Mouse (Mus musculus) hindbrain, embryonic 15.5 days (tissue): ENCODE measurements around the gene Olfm3. TPM values are rescaled to one million over a fixed set of nuclear protein-coding genes. Genes with fewer than 3 reads are reported as not detected.

Experiments
- ATAC-seq: fragments of 200-750 bp; cut with Nextera tagmentation; 2 replicates; pipeline ENCODE4 v1.8.0; 2017; ENCODE audit warnings: low read depth, moderate number of reproducible peaks, moderate TSS enrichment; ENCODE audit not compliant: low FRiP score
- H3K27ac ChIP-seq: fragments of 300-500 bp; sonication (generic); replicated peaks from 2 replicates; pipeline ENCODE4 v1.5.1; 2015; ENCODE audit warnings: mild to moderate bottlenecking, inconsistent platforms
- H3K27me3 ChIP-seq: fragments of 300-500 bp; sonication (generic); 2 replicates; pipeline ENCODE4 v1.6.1; 2015; ENCODE audit warnings: control low read depth, inconsistent platforms
- H3K36me3 ChIP-seq: fragments of 300-500 bp; sonication (generic); 2 replicates; pipeline ENCODE4 v1.6.1; 2015; ENCODE audit warnings: control low read depth, inconsistent platforms
- H3K4me1 ChIP-seq: fragments of 300-500 bp; sonication (generic); replicated peaks from 2 replicates; pipeline ENCODE4 v1.6.1; 2015; ENCODE audit warnings: control low read depth, inconsistent platforms
- H3K4me2 ChIP-seq: fragments of 300-500 bp; sonication (generic); 2 replicates; pipeline ENCODE4 v1.6.1; 2015; ENCODE audit warnings: moderate library complexity, mild to moderate bottlenecking, inconsistent platforms
- H3K4me3 ChIP-seq: fragments of 300-500 bp; sonication (generic); 2 replicates; pipeline ENCODE4 v1.5.1; 2015; ENCODE audit warnings: mild to moderate bottlenecking, inconsistent platforms
- H3K9ac ChIP-seq: fragments of 300-500 bp; sonication (generic); 2 replicates; pipeline ENCODE4 v1.6.1; 2015; ENCODE audit warnings: inconsistent platforms
- H3K9me3 ChIP-seq: fragments of 300-500 bp; sonication (generic); 2 replicates; pipeline ENCODE4 v1.6.1; 2016; ENCODE audit warnings: control low read depth, inconsistent platforms
- WGBS: fragments of 180-500 bp; shearing (Covaris S2); methylation state at CpG from one replicate; pipeline ENCODE4 v1.1.7; 2015; 5-methylcytosine and 5-hydroxymethylcytosine counted together
- polyA plus RNA-seq: library from polyadenylated mRNA; unstranded; fragments of >200 nt; fragmentation: Nextera tagmentation; extraction: Ambion mirVana; gene quantifications from 2 replicates; pipeline ENCODE4 v1.2.1, GENCODE M21; 2015

The Olfm3 gene
- polyA plus RNA-seq, result 17.5 and 18.9 TPM in 2 replicates

- Histone ChIP-seq H3K4me3 (peak within 1 kb of the TSS; percentile 61), H3K36me3 (no peaks in the 10 kb centered on the region), H3K27ac (peak within 1 kb of the TSS; percentile 63), H3K9me3 (no peaks in the 10 kb centered on the region), H3K4me1 (no peaks in the 10 kb centered on the region; the same call in 1 of the 2 replicates), H3K4me2 (peak within 1 kb of the TSS; percentile 87), H3K27me3 (no peaks in the 10 kb centered on the region), H3K9ac (peak within 1 kb of the TSS; percentile 47)
- ATAC-seq, result peak; percentile 87
- WGBS, result 2% methylated on average over 21 of the region's 21 CpGs
Observed at GRCm38 (mm10) chr3:114903924-114904438, at the start of gene Olfm3. Gene Olfm3, plus strand, starts transcription at chr3:114904078.

GRCm38 (mm10) chr3:114889764-114890163, 14.1 kb upstream of the Olfm3 start:
- no peak overlapping the region for H3K4me2 ChIP-seq
- ATAC-seq, result no peak
- H3K36me3 ChIP-seq, result no peaks in the 10 kb centered on the region
- no peaks in the 10 kb centered on the region for H3K9me3 ChIP-seq
- H3K9ac ChIP-seq, result no peak overlapping the region
- H3K27me3 ChIP-seq, result no peaks in the 10 kb centered on the region
- WGBS, result 88% methylated on average over 3 of the region's 3 CpGs
- H3K4me1 ChIP-seq, result no peaks in the 10 kb centered on the region
- no peak overlapping the region for H3K4me3 ChIP-seq
- H3K27ac ChIP-seq, result no peak overlapping the region

GRCm38 (mm10) chr3:114904633-114905423, 950 bp downstream of the Olfm3 start:
- Histone ChIP-seq H3K4me3 (peak overlapping the region; percentile 61), H3K9me3 (no peaks in the 10 kb centered on the region), H3K4me1 (no peaks in the 10 kb centered on the region; the same call in 1 of the 2 replicates), H3K27ac (peak overlapping the region; percentile 63), H3K27me3 (no peaks in the 10 kb centered on the region), H3K9ac (peak overlapping the region; percentile 47), H3K4me2 (peak overlapping the region; percentile 87), H3K36me3 (no peaks in the 10 kb centered on the region)
- WGBS, result 12% methylated on average over 16 of the region's 16 CpGs
- ATAC-seq, result peak; percentile 79

- H3K4me2 ChIP-seq, result no peak overlapping the region
- no peak overlapping the region for H3K9ac ChIP-seq
- H3K4me3 ChIP-seq, result no peak overlapping the region
- ATAC-seq, result no peak
- H3K27ac ChIP-seq, result no peak overlapping the region
- no peaks in the 10 kb centered on the region for H3K36me3 ChIP-seq
- no peaks in the 10 kb centered on the region for H3K27me3 ChIP-seq
- H3K4me1 ChIP-seq, result no peaks in the 10 kb centered on the region; the same call in 1 of the 2 replicates
- no peaks in the 10 kb centered on the region for H3K9me3 ChIP-seq
Observed at GRCm38 (mm10) chr3:114907537-114907936, 3.7 kb downstream of the Olfm3 start.

- Histone ChIP-seq H3K4me3 (no peak overlapping the region), H3K4me1 (no peaks in the 10 kb centered on the region; the same call in 1 of the 2 replicates), H3K27me3 (no peaks in the 10 kb centered on the region), H3K9me3 (no peaks in the 10 kb centered on the region), H3K4me2 (no peak overlapping the region), H3K27ac (no peak overlapping the region), H3K36me3 (no peaks in the 10 kb centered on the region), H3K9ac (no peak overlapping the region)
- 85% methylated on average over 3 of the region's 3 CpGs for WGBS
- ATAC-seq, result no peak
Observed at GRCm38 (mm10) chr3:114908846-114909245, 5.0 kb downstream of the Olfm3 start.

- WGBS, result 91% methylated on average over 3 of the region's 3 CpGs
- Histone ChIP-seq H3K4me1 (no peaks in the 10 kb centered on the region), H3K9me3 (no peaks in the 10 kb centered on the region), H3K27me3 (no peaks in the 10 kb centered on the region), H3K36me3 (no peaks in the 10 kb centered on the region), H3K4me2 (no peak overlapping the region), H3K9ac (no peak overlapping the region), H3K4me3 (no peak overlapping the region), H3K27ac (no peak overlapping the region)
- no peak for ATAC-seq
Observed at GRCm38 (mm10) chr3:114920102-114920501, 16.2 kb downstream of the Olfm3 start.

GRCm38 (mm10) chr3:114929605-114930004, 25.7 kb downstream of the Olfm3 start:
- H3K4me2 ChIP-seq, result no peak overlapping the region
- H3K9me3 ChIP-seq, result no peaks in the 10 kb centered on the region
- no peaks in the 10 kb centered on the region for H3K4me1 ChIP-seq
- H3K36me3 ChIP-seq, result no peaks in the 10 kb centered on the region
- H3K27me3 ChIP-seq, result no peaks in the 10 kb centered on the region
- no peak overlapping the region for H3K9ac ChIP-seq
- H3K4me3 ChIP-seq, result no peak overlapping the region
- WGBS, result 86% methylated on average over 4 of the region's 4 CpGs
- ATAC-seq, result no peak
- no peak overlapping the region for H3K27ac ChIP-seq

- no peak for ATAC-seq
- Histone ChIP-seq H3K27ac (no peak overlapping the region), H3K27me3 (no peaks in the 10 kb centered on the region), H3K9me3 (no peaks in the 10 kb centered on the region), H3K9ac (no peak overlapping the region), H3K4me1 (no peaks in the 10 kb centered on the region), H3K4me2 (no peak overlapping the region), H3K36me3 (no peaks in the 10 kb centered on the region), H3K4me3 (no peak overlapping the region)
- WGBS, result 83% methylated on average over 2 of the region's 2 CpGs
Observed at GRCm38 (mm10) chr3:114930336-114930735, 26.5 kb downstream of the Olfm3 start.

- no peaks in the 10 kb centered on the region for H3K9me3 ChIP-seq
- WGBS, result 88% methylated on average over 2 of the region's 2 CpGs
- H3K27me3 ChIP-seq, result no peaks in the 10 kb centered on the region
- no peak overlapping the region for H3K9ac ChIP-seq
- no peak overlapping the region for H3K4me2 ChIP-seq
- H3K27ac ChIP-seq, result no peak overlapping the region
- no peaks in the 10 kb centered on the region for H3K36me3 ChIP-seq
- no peak for ATAC-seq
- H3K4me1 ChIP-seq, result no peaks in the 10 kb centered on the region
- H3K4me3 ChIP-seq, result no peak overlapping the region
Observed at GRCm38 (mm10) chr3:114930796-114931195, 26.9 kb downstream of the Olfm3 start.

GRCm38 (mm10) chr3:114932881-114933280, 29.0 kb downstream of the Olfm3 start:
- Histone ChIP-seq H3K9ac (no peak overlapping the region), H3K27me3 (no peaks in the 10 kb centered on the region), H3K27ac (no peak overlapping the region), H3K9me3 (no peaks in the 10 kb centered on the region), H3K4me1 (no peaks in the 10 kb centered on the region), H3K4me2 (no peak overlapping the region), H3K4me3 (no peak overlapping the region), H3K36me3 (no peaks in the 10 kb centered on the region)
- ATAC-seq, result no peak
- 82% methylated on average over 2 of the region's 2 CpGs for WGBS

GRCm38 (mm10) chr3:114954904-114955303, 51.0 kb downstream of the Olfm3 start:
- H3K4me2 ChIP-seq, result no peak overlapping the region
- no peak overlapping the region for H3K4me3 ChIP-seq
- no peak overlapping the region for H3K27ac ChIP-seq
- ATAC-seq, result no peak
- H3K9ac ChIP-seq, result no peak overlapping the region
- H3K36me3 ChIP-seq, result no peaks in the 10 kb centered on the region
- no peaks in the 10 kb centered on the region for H3K9me3 ChIP-seq
- 0 out of 2 replicates have a peak, but pooled peaks cover 4% of the 10 kb centered on the region for H3K4me1 ChIP-seq
- H3K27me3 ChIP-seq, result no peaks in the 10 kb centered on the region

GRCm38 (mm10) chr3:114959311-114959967, 55.6 kb downstream of the Olfm3 start:
- no peaks in the 10 kb centered on the region for H3K27me3 ChIP-seq
- H3K36me3 ChIP-seq, result no peaks in the 10 kb centered on the region
- H3K9me3 ChIP-seq, result no peaks in the 10 kb centered on the region
- H3K4me1 ChIP-seq, result 0 out of 2 replicates have a peak, but pooled peaks cover 4% of the 10 kb centered on the region
- WGBS, result 38% methylated on average over 7 of the region's 7 CpGs
- no peak overlapping the region for H3K9ac ChIP-seq
- H3K4me3 ChIP-seq, result no peak overlapping the region
- H3K27ac ChIP-seq, result no peak overlapping the region
- no peak overlapping the region for H3K4me2 ChIP-seq
- ATAC-seq, result 0 out of 2 replicates have a peak, but pooled peaks have one; percentile 23
